Mouse (Mus musculus): ENCODE results near the gene E2f6. TPM values are rescaled to one million over a fixed set of nuclear protein-coding genes. Genes with fewer than 3 reads are reported as not detected.

The E2f6 gene
- total RNA-seq (2021): 39.1 and 46.5 TPM in 2 replicates
- long read RNA-seq, transcript E2f6-201 (7 exons, 2,418 nt): minor isoform, 22 of 84 reads
- long read RNA-seq, transcript E2f6-204 (8 exons, 2,362 nt): major isoform, 34 of 84 reads
- long read RNA-seq, partial matches to known transcripts: 10 of 84 reads
- long read RNA-seq, other reads (novel, unspliced or antisense): 14 of 84 reads

DNA sequence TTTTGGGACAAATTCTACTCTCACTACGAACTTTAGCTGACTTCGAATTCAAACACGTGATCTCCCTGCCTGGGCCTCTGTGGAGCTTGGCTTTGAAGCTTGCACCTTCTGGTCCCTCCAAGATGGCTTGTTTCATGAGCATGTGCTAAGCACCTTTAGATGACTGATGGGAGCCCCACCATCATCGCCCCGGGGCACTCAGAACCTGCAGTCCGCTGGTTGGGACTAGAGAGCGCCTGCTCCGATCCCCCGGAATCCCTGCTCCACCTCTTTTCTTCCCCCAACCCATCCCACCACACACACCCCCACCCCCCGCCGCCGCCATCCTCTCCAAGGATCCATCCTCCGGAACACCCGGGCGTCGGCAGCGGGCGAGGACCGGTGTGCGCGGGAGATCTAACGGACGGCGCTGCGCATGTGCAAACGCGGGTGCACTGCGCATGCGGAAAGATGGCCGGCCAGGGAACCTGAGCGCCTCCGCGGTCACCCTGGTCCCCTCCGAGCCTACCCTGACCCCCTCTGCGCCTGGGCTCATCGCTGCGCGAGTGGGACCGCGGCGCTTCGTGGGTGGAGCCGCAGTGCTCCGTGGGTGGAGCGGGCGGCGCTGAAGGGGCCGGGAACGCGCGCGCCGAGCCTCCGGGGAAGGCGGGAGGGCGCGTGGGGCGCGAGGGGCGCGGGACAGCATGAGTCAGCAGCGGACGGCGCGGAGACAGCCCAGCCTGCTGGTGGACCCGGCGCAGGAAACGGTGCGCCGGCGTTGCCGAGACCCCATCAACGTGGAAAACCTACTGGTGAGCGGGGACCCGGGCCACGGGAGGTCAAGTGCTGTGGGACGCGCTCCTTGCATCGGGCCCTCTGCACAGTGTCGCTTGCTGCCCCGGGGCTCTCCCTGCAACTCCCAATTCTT lies at the start of gene E2f6:
E2f6 (plus strand) TSS at position 439 of the 907 bp plus-strand sequence.
- peak; percentile 87 for DNase-seq

DNA sequence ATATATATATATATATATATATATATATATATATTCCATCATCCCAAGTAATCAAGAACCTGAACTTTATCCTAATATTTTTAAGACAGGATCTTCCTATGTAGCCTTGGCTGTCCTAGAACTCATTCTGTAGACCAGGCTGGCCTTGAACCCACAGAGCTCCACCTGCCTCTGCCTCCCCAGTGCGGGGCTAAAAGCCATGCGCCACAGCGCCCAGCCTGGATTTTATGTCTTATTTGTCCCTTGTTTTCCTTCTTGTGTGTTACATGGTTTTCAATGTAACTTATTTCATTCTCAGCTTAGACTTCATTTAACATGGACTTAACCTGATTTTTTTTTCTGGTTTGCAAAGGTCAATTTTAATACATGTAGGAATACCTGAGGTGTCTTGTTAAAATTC lies 49.3 kb upstream of the E2f6 start:
- DNase-seq: no peak

GRCm38 (mm10) chr12:16763649-16764422 lies 46.9 kb upstream of the E2f6 start:
- no peak for DNase-seq

- peak; percentile 54 for DNase-seq
These were observed 45.9 kb upstream of the E2f6 start for GRCm38 (mm10) chr12:16764776-16765445.

DNA sequence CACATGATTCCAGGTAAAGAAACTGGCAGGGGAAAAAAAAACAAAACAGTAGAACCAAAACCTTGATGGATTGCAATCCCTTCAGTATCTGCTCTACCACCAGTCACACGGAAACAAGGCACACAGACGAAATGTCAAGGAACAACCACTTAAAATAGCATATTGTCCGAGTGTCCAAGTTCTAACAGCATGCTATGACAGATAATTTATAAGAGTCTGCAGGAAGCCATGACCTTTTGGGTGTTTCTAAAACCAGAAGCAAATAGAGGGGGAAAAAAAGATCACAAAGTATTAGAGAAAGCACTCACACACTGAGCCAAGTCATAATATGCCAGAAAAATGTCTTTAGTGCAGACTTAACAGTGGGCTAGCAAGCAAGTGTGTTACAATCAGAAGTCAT lies 42.5 kb upstream of the E2f6 start:
- DNase-seq: no peak

- DNase-seq: no peak
These were observed 42.1 kb upstream of the E2f6 start for GRCm38 (mm10) chr12:16768711-16769110.

- DNase-seq: no peak
These were observed 41.1 kb upstream of the E2f6 start for GRCm38 (mm10) chr12:16769601-16770165.

GRCm38 (mm10) chr12:16774605-16775004 lies 36.2 kb upstream of the E2f6 start:
- no peak for DNase-seq

DNA sequence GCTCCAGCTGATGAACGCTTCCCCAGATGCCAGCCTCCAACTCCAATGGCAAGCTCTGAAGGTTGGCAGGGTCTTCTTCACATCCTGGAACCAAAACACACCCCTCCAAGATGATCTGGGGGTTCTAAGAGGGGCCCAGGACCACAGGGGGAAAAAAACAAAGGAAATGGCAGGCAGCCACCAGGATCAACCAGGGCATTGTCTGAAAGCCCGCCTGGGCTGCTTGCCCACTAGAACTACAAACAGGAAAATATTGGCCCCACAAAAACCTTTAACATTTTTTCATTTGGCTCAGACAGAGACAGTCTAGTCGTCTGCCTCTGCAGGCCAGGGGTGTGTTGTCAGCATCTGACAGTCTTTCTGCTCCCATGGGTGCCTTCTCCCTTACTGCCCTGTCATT lies 35.4 kb upstream of the E2f6 start:
- no peak for DNase-seq

- no peak for DNase-seq
These were observed 32.2 kb upstream of the E2f6 start for GRCm38 (mm10) chr12:16778523-16778922.

GRCm38 (mm10) chr12:16779165-16779564 lies 31.6 kb upstream of the E2f6 start:
- DNase-seq: no peak

DNA sequence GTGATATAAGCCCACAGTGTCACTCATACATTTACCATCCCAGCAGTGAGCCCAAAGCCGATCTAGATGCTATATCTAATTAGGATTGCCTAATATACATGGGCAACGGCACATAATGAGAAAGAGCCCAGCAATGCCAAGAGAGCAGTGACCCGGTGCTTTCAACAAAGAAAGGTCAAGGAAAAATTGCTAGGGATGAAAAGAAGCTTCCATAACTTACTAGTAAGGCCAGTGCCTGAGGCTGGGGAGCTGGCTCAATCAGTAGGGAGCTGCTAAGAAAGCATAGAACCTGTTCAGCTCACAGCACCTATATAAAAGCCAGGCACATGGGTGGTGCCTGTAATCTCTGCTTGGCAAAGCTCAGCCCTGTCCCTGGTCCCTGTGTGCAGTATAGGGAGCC lies 30.4 kb upstream of the E2f6 start:
- no peak for DNase-seq

DNA sequence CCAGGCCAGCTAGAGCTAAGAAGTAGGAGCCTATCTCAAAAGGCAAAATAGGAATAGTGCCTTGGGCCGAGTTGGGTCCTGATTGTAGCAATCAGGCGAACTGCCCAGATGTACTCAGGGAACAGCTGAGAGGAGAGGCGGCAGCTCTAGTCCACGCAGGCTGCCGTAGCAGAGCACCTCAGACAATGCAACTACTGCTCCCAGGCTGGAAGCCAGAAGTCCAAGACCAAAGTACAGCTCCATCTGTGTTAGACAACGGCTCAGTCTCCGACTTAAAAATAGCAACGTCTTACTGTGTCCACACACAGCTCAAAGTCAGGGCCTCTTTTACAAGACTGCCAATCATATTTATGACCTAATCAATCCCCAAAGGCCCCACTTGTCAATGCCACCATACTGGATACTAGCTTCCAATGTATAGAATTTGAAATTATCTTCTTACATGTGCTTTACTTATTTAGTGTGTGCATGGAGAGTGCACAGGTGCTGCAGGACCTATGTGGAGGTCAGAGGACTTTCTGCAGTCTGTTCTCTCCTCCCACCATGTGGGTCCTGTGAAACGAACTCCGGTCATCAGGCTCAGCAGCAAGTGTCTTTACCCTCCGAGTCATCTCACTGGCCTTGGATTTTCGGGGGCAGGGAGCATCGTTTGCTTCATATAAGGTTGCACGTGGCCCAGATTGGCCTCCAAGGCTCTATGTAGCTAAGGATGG lies 29.6 kb upstream of the E2f6 start:
- no peak for DNase-seq

- no peak for DNase-seq
These were observed 22.2 kb upstream of the E2f6 start for GRCm38 (mm10) chr12:16788600-16788999.

DNA sequence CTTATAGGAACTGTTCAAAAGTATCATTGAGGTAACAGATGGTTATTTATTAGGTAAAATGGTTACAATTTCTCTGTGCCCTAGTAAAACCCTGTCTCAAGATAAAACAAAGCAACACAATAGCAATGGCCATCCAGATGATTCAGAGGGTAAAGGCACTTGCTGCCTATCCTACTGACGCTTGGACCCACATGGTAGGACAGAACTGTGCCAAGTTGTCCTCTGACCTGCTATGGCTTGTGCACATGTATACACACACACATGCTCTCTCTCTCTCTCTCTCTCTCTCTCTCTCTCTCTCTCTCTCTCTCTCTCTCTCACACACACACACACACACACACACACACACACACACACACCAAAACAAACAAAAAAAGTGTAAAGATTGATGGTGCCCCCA lies 21.6 kb upstream of the E2f6 start:
- no peak for DNase-seq

DNA sequence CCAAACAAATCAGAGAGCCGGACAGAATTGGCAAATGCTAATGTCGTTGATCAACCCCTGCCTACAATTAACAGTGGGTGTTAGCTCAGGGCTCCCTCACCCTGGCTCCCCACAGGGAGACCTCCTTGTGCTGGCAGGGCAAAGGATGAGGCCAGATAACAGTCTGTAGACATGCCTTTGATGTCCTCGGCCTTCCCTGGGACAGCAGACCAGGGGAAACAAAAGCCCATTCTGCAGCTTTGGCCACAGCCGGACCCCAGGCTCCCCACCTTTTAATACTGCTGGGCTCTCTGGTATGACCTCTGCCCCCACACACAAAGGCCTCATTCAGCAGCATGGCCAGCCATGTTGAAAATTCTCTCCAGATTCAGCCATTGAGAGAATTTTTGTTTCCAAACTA lies 21.0 kb upstream of the E2f6 start:
- DNase-seq: no peak

GRCm38 (mm10) chr12:16790456-16790855 lies 20.3 kb upstream of the E2f6 start:
- no peak for DNase-seq

GRCm38 (mm10) chr12:16793371-16793770 lies 17.4 kb upstream of the E2f6 start:
- no peak for DNase-seq

DNA sequence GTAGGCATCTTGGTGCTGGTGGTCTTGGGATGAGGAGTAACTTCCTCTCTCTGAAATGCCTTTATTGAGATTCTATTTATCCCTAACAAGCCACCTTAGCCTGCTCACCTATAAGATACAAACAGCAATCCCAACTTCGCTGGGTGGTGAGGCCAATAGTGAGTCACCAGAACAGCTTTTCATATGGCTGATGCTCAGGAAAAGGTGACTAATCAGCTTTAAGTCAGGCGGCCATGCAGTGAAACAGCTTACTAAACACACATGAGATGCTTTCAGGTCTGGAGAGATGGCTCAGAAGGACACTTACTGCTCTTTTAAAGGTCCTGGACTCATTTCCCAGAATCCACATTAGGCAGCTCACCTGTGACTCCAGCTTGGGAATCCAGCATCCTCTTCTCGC lies 15.0 kb upstream of the E2f6 start:
- no peak for DNase-seq

GRCm38 (mm10) chr12:16798894-16799293 lies 11.9 kb upstream of the E2f6 start:
- DNase-seq: no peak

GRCm38 (mm10) chr12:16799928-16800258 lies 10.9 kb upstream of the E2f6 start:
- no peak for DNase-seq
